In genomic region chr7:130596079-130596855, GRCm38 (mm10) we compare ENCODE assay signal across 7 mouse cellular contexts. TPM values are rescaled to one million over a fixed set of nuclear protein-coding genes. Genes with fewer than 3 reads are reported as not detected.
DNase-seq lines count a peak whose midpoint lies in the region; ATAC-seq and TF ChIP-seq lines count a peak whose summit lies in the region.
"Not testable (repeated sequence)": the region's sequence is repeated elsewhere in the genome, so short reads cannot be mapped to it uniquely, and the experiment has no call there.

No protein-coding gene starts in this region.

- ATAC-seq in embryonic facial prominence, embryonic 15.5 days (ENCODE audit: insufficient number of reproducible peaks, low FRiP score, low TSS enrichment, low read depth), result peak; percentile 22; the same call in 1 of the 2 replicates
- ATAC-seq in intestine, postnatal 0 days, result peak; percentile 55
- peak; percentile 26 for ATAC-seq in liver, embryonic 15.5 days (ENCODE audit: insufficient read depth)

- not testable (repeated sequence) for H3K4me3 ChIP-seq in embryonic facial prominence, embryonic 15.5 days (replicated peaks); intestine, postnatal 0 days (ENCODE audit: low read depth, low read length); liver, embryonic 15.5 days (replicated peaks)

- not testable (repeated sequence) for H3K36me3 ChIP-seq in embryonic facial prominence, embryonic 15.5 days; intestine, postnatal 0 days (ENCODE audit: control insufficient read depth, insufficient read depth); liver, embryonic 15.5 days (replicated peaks)

- not testable (repeated sequence) for H3K27ac ChIP-seq in embryonic facial prominence, embryonic 15.5 days (replicated peaks); intestine, postnatal 0 days (ENCODE audit: low read depth, low read length); liver, embryonic 15.5 days (replicated peaks)

- TF ChIP-seq CTCF in intestine, postnatal 0 days (IDR thresholded peaks at IDR 0.05; ENCODE audit: low read depth), result not testable (repeated sequence)

- H3K27me3 ChIP-seq in embryonic facial prominence, embryonic 15.5 days; intestine, postnatal 0 days (replicated peaks; ENCODE audit: control insufficient read depth, insufficient read depth, low read length); liver, embryonic 15.5 days: not testable (repeated sequence)

- H3K9ac ChIP-seq in embryonic facial prominence, embryonic 15.5 days; intestine, postnatal 0 days (ENCODE audit: low read depth, low read length); liver, embryonic 15.5 days: not testable (repeated sequence)

- 50% methylated on average over 9 of the region's 19 CpGs for WGBS in embryonic facial prominence, embryonic 15.5 days
- 35% methylated on average over 9 of the region's 19 CpGs for WGBS in intestine, postnatal 0 days
- 39% methylated on average over 9 of the region's 19 CpGs for WGBS in liver, embryonic 15.5 days (ENCODE audit: insufficient replicate concordance)

- H3K9me3 ChIP-seq in embryonic facial prominence, embryonic 15.5 days (replicated peaks); intestine, postnatal 0 days (ENCODE audit: control insufficient read depth); liver, embryonic 15.5 days (replicated peaks): not testable (repeated sequence)

- not testable (repeated sequence) for H3K4me2 ChIP-seq in embryonic facial prominence, embryonic 15.5 days (replicated peaks); intestine, postnatal 0 days (replicated peaks; ENCODE audit: low read depth); liver, embryonic 15.5 days

- DNase-seq in heart, adult 11 months, result peak; percentile 92
- DNase-seq in kidney, postnatal 10 days, result peak; percentile 65
- DNase-seq in lung, postnatal 4 days, result peak; percentile 27 to 49
- peak; percentile 81 for DNase-seq in skeletal muscle tissue, adult 2 months (ENCODE audit: low read depth, low spot score)

- not testable (repeated sequence) for H3K4me1 ChIP-seq in embryonic facial prominence, embryonic 15.5 days; intestine, postnatal 0 days (replicated peaks; ENCODE audit: control insufficient read depth, insufficient read depth, low read length); liver, embryonic 15.5 days (replicated peaks)

RNA-seq across cellular contexts. Expression of gene Tacc2, which starts 19.0 kb away (rescaled TPM):
- 39.7 and 46.0 TPM in 2 replicates for polyA plus RNA-seq in embryonic facial prominence, embryonic 15.5 days (2015; fragmentation: Nextera tagmentation; extraction: Ambion mirVana)
- polyA plus RNA-seq in intestine, postnatal 0 days (2015; fragmentation: Nextera tagmentation; extraction: Ambion mirVana), result 27.7 TPM in 2 replicates
- 2.6 and 3.0 TPM in 2 replicates for polyA plus RNA-seq in liver, embryonic 15.5 days (2015; fragmentation: Nextera tagmentation; extraction: Ambion mirVana)

RNA-seq across cellular contexts. Expression of gene Nsmce4a, which starts 23.3 kb away (rescaled TPM):
- 128 and 131 TPM in 2 replicates for polyA plus RNA-seq in embryonic facial prominence, embryonic 15.5 days (2015; fragmentation: Nextera tagmentation; extraction: Ambion mirVana)
- 100 and 101 TPM in 2 replicates for polyA plus RNA-seq in intestine, postnatal 0 days (2015; fragmentation: Nextera tagmentation; extraction: Ambion mirVana)
- 83.9 and 90.7 TPM in 2 replicates for polyA plus RNA-seq in liver, embryonic 15.5 days (2015; fragmentation: Nextera tagmentation; extraction: Ambion mirVana)

Comparison
In these comparisons a context has a peak if more than half of its experiments do, and no peak if none do; other contexts are left out.
1. DNase-seq: peak in every context shown above with its lines; median percentile 92 in heart, adult 11 months; 81 in skeletal muscle tissue, adult 2 months; 65 in kidney, postnatal 10 days; 38 in lung, postnatal 4 days.